Mouse (Mus musculus) MEL (cell line): ENCODE results near the gene Nrip1.

Source experiments
- CTCF ChIP-seq, 3 experiments: IDR thresholded peaks in 2 of 3; conservative IDR thresholded peaks in 1 of 3; 2 replicates each; pipeline ENCODE4 v1.5.1; 2011 to 2012; ENCODE audit warnings: low read length in 3 of 3, low read depth in 2 of 3, mild to moderate bottlenecking in 2 of 3, improper control_type of control experiment in 1 of 3, inconsistent platforms in 1 of 3, mixed read lengths in 1 of 3, moderate library complexity in 1 of 3; ENCODE audit not compliant: control insufficient read depth in 1 of 3, insufficient read depth in 1 of 3, poor library complexity in 1 of 3, severe bottlenecking in 1 of 3
- GATA1 ChIP-seq: IDR thresholded peaks from 2 replicates; pipeline ENCODE4 v1.6.1; 2011; ENCODE audit warnings: low read depth, low read length, improper control_type of control experiment
- HCFC1 ChIP-seq: IDR thresholded peaks from 2 replicates; pipeline ENCODE4 v1.6.1; 2012; ENCODE audit warnings: low read depth, mild to moderate bottlenecking, inconsistent platforms, low read length, improper control_type of control experiment, moderate library complexity
- POLR2A ChIP-seq, 2 experiments: IDR thresholded peaks; 2 replicates each; pipeline ENCODE4 v1.6.1; 2011 to 2012; ENCODE audit warnings: low read length in 2 of 2, mild to moderate bottlenecking in 2 of 2, control low read depth in 1 of 2, improper control_type of control experiment in 1 of 2, low read depth in 1 of 2, moderate library complexity in 1 of 2; ENCODE audit not compliant: control insufficient read depth in 1 of 2, insufficient read depth in 1 of 2, poor library complexity in 1 of 2
- RAD21 ChIP-seq: IDR thresholded peaks from 2 replicates; pipeline ENCODE4 v1.6.1; 2011; ENCODE audit warnings: mild to moderate bottlenecking, low read depth, low read length, improper control_type of control experiment

DNA sequence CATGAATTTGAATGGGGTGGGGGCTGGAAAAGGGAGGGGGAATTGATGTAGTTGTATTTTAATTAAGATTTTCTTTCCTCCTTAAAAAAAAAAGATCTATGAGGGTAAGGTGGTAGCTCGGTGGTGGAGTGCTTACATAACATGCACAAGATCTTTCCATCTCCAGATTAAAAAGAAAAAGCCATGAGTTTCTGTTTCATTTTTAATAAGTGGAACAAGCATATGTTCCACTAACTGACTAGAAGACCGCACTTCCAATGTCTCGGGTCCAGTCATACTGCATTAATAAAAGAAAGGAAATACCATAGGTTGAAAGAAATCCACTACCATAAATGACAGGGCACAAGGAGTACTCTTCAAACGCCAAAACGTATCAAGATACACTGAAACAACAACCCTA, 18.4 kb downstream of the Nrip1 start:
- TF ChIP-seq GATA1 (no peak), CTCF (IDR thresholded peaks at IDR 0.05 in 2 of 3, conservative IDR thresholded peaks at IDR 0.05 in 1 of 3; ENCODE audit: control insufficient read depth in 1 of 3, insufficient read depth in 1 of 3, low read depth in 2 of 3, low read length in 3 of 3, poor library complexity in 1 of 3, severe bottlenecking in 1 of 3) (no peak), RAD21 (no peak), POLR2A (IDR thresholded peaks at IDR 0.05; ENCODE audit: control insufficient read depth in 1 of 2, insufficient read depth in 1 of 2, low read depth in 1 of 2, low read length in 2 of 2, poor library complexity in 1 of 2) (no peak), HCFC1 (no peak)
